Mouse (Mus musculus) bone marrow, adult 2 months (tissue): ENCODE results near the gene Heg1.

ENCODE experiments used
- CTCF ChIP-seq: fragments of 200-500 bp; IDR thresholded peaks from 2 replicates; pipeline ENCODE4 v1.5.1; 2011; ENCODE audit warnings: low read length, control low read depth; ENCODE audit not compliant: control insufficient read depth, insufficient read depth
- POLR2A ChIP-seq: fragments of 200-500 bp; IDR thresholded peaks from 2 replicates; pipeline ENCODE4 v1.6.1; 2011; ENCODE audit warnings: low read depth, mild to moderate bottlenecking, control low read depth, low read length, borderline replicate concordance; ENCODE audit not compliant: control insufficient read depth

- TF ChIP-seq POLR2A (no peak), CTCF (no peak)
Measured at GRCm38 (mm10) chr16:33745457-33745856, 61.3 kb downstream of the Heg1 start.
